Mouse (Mus musculus) G1E (cell line): ENCODE results near the gene Pan2.

Experiments used
- CTCF ChIP-seq: IDR thresholded peaks from 2 replicates; pipeline ENCODE4 v1.5.1; 2012; ENCODE audit warnings: low read depth, low read length, inconsistent platforms, mixed read lengths
- GATA1 ChIP-seq: IDR thresholded peaks from 2 replicates; pipeline ENCODE4 v1.6.1; 2012; ENCODE audit warnings: borderline replicate concordance, low read length, inconsistent platforms, mixed read lengths

- TF ChIP-seq CTCF (no peak), GATA1 (no peak)
These were observed 4.4 kb upstream of the Pan2 start, which contains the start of gene Il23a for GRCm38 (mm10) chr10:128298702-128299171.
